Mouse (Mus musculus) testis, postnatal 14 days (tissue): Measurements from ENCODE around the gene Pdlim7.

Experiments used
- DNase-seq: peaks from one replicate; pipeline ENCODE4 v3.0.0; 2021; ENCODE audit warnings: low spot score

Gene Pdlim7

GRCm38 (mm10) chr13:55513111-55513748 lies at the start of gene Pdlim7:
Gene Pdlim7, minus strand, starts transcription at chr13:55513676.
- peak; percentile 87 for DNase-seq

- DNase-seq: no peak
Measured at GRCm38 (mm10) chr13:55557499-55557898, 44.0 kb upstream of the Pdlim7 start.

DNA sequence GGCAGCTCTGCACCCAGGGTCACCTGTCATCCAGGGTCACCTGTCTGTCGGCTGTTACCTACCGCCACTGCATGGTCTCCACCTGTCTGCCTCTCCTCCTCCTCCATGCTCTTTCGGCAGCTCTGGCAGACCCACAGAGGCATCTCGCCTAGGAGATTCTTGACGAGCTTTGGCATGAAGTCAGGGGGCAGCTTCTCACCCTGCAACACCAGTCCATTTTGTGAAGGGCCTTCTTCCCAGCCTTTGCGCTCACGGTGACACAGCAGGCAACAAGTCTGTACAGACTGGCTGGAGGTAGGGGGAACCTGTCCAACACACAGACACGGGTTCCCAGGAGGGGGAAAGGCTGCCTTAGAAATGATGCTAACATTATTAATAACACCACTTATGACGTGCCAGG lies 42.4 kb upstream of the Pdlim7 start:
- DNase-seq: no peak

GRCm38 (mm10) chr13:55549061-55549460 lies 35.6 kb upstream of the Pdlim7 start:
- no peak for DNase-seq

- DNase-seq: no peak
Measured at GRCm38 (mm10) chr13:55548426-55548825, 35.0 kb upstream of the Pdlim7 start.

GRCm38 (mm10) chr13:55547916-55548315 lies 34.4 kb upstream of the Pdlim7 start:
- DNase-seq: no peak

DNA sequence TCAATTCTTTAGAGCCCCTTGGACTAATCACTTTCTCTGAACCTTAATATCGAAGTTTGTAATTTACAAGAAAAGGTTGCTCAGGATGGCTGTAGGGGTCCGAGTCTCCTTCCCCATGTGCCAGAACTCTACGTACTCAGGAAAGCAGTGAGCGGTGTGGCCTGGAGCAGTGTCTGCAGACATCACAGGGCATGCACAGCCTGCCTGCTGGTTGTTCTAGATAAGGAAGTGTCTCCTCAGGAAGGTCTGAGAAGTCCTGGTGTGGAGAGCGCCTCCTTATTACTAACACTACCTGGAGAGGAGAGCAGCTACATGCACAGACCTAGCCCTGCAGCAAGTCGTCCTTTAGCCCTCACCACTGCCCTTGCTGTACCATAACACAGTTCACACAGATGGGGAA lies 31.3 kb upstream of the Pdlim7 start:
- no peak for DNase-seq

DNA sequence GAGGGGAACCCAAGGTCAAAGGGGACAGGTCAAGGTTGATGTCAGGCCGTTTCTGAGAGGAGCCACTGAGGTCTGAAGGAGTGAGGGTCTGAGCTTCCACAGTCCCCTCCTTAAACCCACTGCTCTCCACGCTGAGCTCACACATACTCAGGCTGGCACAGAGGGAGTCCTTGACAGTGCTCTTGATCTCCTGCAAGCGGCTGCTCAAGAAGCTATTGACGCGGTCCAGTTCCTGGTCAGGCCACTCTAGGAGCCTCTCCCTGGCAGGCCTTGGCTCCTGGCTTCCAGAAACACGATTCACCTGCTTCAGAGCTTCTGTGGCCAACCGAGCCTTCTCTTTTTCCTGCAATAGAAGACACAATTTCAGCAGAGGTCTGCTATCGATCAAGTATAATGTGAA lies 30.0 kb upstream of the Pdlim7 start:
- no peak for DNase-seq

DNA sequence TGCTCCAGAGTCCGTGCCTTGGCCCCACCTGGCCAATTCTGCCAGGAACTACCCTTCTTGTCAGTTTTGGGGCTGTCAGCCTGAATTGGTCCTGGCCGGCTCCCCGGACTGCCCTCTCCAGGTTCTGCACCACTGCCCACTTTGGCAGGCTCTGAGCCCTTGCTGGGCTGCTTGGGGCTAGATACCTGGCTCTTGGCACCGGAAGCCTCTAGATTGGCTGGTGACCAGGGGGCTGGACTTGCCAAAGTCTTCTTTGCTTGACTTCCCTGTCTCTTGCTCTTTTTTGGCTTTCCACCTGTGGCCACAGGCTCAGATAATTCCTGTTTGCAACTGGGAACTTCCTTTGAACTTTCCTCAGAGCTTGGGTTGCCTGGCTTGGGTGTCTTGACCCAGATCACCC lies 29.4 kb upstream of the Pdlim7 start:
- no peak for DNase-seq

DNA sequence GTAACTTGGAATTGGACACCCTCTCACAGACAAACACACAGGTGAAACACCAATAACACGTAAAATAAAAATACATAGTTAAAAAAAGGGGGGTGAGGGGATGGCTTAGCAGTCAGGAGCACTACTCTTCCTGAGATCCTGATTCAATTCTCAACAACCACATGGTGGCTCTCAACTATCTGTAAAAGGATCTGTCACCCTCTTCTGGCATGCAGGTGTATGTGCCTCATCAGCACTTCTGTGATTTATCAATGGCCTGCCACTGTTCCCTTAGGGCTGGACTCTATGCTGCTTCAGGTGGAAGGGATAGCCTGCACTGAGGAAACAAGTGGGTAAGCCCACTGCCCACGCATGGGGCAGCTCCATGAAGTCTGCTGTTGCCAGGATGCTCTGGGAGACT lies 27.5 kb upstream of the Pdlim7 start:
- DNase-seq: no peak

GRCm38 (mm10) chr13:55536194-55537175 lies 23.0 kb upstream of the Pdlim7 start, which contains the start of gene Ddx41:
Gene Ddx41, minus strand, starts transcription at chr13:55536658.
- DNase-seq: peak; percentile 98

GRCm38 (mm10) chr13:55535796-55536193 lies 22.3 kb upstream of the Pdlim7 start:
- no peak for DNase-seq

DNA sequence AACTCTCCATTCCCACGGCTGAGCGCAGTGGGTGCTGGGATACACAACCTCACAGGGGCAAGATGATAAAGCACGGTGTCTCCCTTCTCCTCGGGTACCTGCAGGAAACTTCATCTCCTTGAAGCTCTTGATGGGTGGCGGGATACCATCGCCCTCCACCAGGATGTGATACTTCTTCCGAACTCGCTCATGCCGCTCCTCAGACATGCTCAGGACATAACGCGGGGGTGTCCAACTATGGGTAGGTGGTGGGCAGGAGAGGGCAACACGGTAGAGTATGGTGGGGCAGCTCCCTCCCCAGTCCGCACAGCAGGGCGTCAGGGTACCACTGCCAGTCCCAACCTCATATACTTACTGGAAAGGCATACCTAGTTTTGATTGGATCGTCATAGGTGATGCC lies 21.7 kb upstream of the Pdlim7 start:
- no peak for DNase-seq

DNA sequence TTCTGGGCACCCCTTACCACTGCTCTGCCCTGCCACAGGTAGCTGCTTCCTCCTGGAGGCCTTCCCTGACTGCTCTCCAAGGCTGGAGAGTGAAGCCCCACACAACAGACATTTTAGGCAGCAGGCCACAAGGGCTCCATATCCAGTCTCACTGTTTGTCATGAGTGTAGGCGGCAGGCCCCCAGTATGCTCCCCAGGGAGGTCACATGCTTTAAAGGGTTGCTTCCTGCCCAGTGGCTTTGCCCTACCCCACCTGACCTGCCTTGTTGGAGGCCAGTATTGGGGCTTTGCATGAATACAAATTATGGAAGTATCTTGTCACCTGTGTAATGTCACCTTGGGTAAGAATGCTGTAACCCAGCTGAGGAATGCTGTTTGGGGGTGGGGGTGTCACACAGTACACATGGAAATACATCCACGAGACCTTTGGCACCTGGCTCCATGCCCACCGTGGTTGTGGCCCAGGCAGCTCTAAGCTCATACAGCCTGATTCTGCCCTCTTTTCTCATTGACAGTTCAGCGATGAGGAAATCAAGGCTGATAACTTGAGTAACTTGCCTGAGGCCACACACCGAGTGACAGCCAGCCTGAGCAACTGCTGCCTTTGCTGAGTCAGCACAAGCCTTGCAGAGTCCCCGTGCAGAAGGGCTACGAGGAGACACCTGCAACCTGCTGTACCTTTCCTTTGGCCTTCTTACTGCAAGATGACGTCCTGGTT lies 15.9 kb upstream of the Pdlim7 start, which contains the start of gene Dok3:
TSS of gene Dok3 (minus strand) at position 99 of the 718 bp plus-strand sequence.
- DNase-seq: no peak

- no peak for DNase-seq
Measured at GRCm38 (mm10) chr13:55527834-55528772, 14.6 kb upstream of the Pdlim7 start.

- DNase-seq: no peak
Measured at GRCm38 (mm10) chr13:55527212-55527611, 13.7 kb upstream of the Pdlim7 start.

GRCm38 (mm10) chr13:55525733-55526553 lies 12.5 kb upstream of the Pdlim7 start:
- no peak for DNase-seq

GRCm38 (mm10) chr13:55523951-55524600 lies 10.6 kb upstream of the Pdlim7 start:
- no peak for DNase-seq

DNA sequence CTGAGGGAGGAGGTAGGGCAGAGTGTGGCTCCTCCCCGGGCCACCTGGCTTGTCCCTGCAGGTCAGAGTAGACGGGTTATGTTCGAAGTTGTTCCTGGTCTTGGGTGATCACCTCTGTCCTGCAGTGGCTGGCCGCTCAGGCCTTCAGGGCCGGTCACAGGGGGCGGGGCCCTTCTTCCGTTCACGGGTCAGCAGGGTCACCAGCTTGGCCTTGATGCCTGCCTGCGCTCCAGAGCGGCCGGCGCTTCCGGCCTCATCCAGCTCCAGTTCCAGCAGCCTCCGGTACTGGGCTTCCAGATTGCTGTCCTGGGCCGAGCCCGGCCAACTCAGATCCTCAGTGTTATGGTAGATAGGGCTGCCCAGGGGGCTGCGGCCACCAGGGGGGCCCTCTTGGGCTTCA lies 9.8 kb upstream of the Pdlim7 start:
- no peak for DNase-seq

GRCm38 (mm10) chr13:55522730-55523129 lies 9.3 kb upstream of the Pdlim7 start:
- no peak for DNase-seq
